Mouse (Mus musculus) cerebellum, postnatal 14 days (tissue): ENCODE data around the gene 4930535I16Rik.

Experiments used
- DNase-seq, 2 experiments: peaks; one replicate each; pipeline ENCODE4 v3.0.0; 2021; ENCODE audit warnings: mixed read lengths in 2 of 2

Gene 4930535I16Rik

DNA sequence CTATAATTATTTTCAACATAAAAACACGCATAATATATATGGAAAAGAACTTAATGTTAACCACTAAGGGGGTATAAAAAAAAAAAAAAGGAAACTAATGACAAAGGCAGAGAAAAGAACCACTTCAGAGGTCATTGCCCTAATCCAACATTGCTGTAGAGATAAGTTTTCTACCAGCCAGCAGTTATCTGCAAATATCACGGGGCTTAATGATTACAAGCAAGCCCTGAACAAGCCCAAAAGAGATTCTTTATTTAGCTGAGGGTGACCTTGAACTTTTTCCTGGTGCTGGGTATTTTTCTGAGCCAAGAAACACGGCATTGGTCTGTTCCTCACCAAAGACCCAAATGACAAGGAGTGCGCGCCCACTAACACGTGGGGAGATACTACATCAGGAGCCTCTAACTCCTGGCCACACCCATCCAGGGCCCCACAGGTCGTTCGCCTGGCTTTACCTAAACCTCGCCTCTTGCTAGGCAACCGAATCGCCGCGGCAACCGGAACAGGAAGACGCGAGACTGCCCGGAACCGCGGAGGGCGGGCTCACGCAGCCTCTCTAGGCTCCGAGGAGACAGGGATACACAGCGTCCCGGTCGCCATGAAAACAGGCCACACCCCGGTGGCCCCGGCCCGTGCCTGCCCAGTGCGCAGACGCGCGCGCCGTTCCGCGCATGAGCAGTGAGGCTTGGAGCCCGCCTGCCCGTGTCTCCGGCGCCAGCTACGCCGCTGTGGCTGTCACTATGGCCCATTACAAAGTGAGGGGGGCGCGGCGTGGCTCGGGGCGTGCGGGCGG is 13.3 kb downstream of the 4930535I16Rik start, which contains the start of gene Mycbp:
TSS of gene Mycbp (plus strand) at position 500 of the 793 bp plus-strand sequence.
- DNase-seq = peak; percentile 99 to 100

GRCm38 (mm10) chr4:123903432-123903831 is 14.4 kb downstream of the 4930535I16Rik start:
- DNase-seq = no peak

DNA sequence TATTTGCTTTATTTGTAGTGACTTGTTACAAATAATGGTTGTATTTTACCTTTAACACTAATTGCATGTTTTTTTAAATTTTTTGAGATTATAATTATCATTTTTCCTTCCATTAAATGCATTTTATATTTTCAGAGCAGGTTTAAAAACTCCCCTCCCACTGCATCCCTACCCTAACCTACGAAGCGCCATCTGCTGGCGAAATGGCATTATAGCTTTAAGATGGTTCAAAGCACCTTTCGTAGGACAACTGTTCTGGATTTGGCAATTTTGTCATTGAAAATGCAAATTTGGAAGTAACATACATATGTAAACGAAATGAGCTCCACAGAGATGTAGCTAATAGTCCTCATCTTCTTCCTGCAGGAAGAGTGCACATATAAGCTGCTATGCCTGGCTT is 19.1 kb downstream of the 4930535I16Rik start:
- DNase-seq = peak; percentile 74 to 83

DNA sequence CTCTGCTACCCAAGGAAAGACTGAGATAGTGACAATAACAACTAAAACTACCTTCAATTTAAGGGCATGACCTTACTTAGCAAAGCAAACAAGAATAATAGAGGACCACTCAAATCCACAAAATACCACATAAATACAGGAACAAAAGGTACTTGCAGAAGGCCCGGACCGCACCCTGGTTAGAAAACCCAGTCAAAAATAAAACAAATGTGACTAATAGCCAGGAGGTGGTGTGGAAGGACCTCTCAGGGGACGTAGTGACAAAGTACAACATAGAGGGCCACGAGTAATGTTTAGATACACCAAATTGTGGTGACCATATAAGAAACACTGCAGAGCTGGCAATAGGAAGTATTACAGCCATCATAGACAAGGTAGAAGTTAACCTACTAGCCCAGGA is 23.5 kb downstream of the 4930535I16Rik start:
- no peak for DNase-seq

GRCm38 (mm10) chr4:123893726-123894125 is 24.1 kb downstream of the 4930535I16Rik start:
- no peak for DNase-seq
